Mouse (Mus musculus) midbrain, postnatal 0 days (tissue): ENCODE results near the gene Aph1a. TPM values are rescaled to one million over a fixed set of nuclear protein-coding genes. Genes with fewer than 3 reads are reported as not detected.
A peak's percentile ranks its signal among the peaks of the same experiment; 100 is the strongest.

Experiments
- ATAC-seq: fragments of 200-750 bp; cut with Nextera tagmentation; 2 replicates; pipeline ENCODE4 v1.8.0; 2017; ENCODE audit warnings: moderate number of reproducible peaks, mild to moderate bottlenecking, moderate TSS enrichment, moderate library complexity; ENCODE audit not compliant: low FRiP score
- DNase-seq: peaks from one replicate; pipeline ENCODE4 v3.0.0-alpha.2; 2015; ENCODE audit warnings: low spot score
- H3K27ac ChIP-seq: fragments of 300-500 bp; sonication (generic); 2 replicates; pipeline ENCODE4 v1.5.1; 2014; ENCODE audit warnings: low read depth, mild to moderate bottlenecking, low read length, mixed read lengths
- H3K27me3 ChIP-seq: fragments of 300-500 bp; sonication (generic); 2 replicates; pipeline ENCODE4 v1.6.1; 2014; ENCODE audit warnings: low read length, control low read depth, mixed read lengths; ENCODE audit not compliant: insufficient read depth
- H3K36me3 ChIP-seq: fragments of 300-500 bp; sonication (generic); 2 replicates; pipeline ENCODE4 v1.6.1; 2014; ENCODE audit warnings: low read length, control low read depth, mixed read lengths; ENCODE audit not compliant: insufficient read depth
- H3K4me1 ChIP-seq: fragments of 300-500 bp; sonication (generic); 2 replicates; pipeline ENCODE4 v1.6.1; 2014; ENCODE audit warnings: mild to moderate bottlenecking, control low read depth, antibody characterized with exemption, low read length, mixed read lengths; ENCODE audit not compliant: insufficient read depth
- H3K4me2 ChIP-seq: fragments of 300-500 bp; sonication (generic); 2 replicates; pipeline ENCODE4 v1.6.1; 2014; ENCODE audit warnings: low read depth, mild to moderate bottlenecking, low read length, mixed read lengths; ENCODE audit not compliant: poor library complexity, severe bottlenecking
- H3K4me3 ChIP-seq: fragments of 300-500 bp; sonication (generic); 2 replicates; pipeline ENCODE4 v1.5.1; 2014; ENCODE audit warnings: low read depth, mild to moderate bottlenecking, low read length, moderate library complexity
- H3K9ac ChIP-seq: fragments of 300-500 bp; sonication (generic); replicated peaks from 2 replicates; pipeline ENCODE4 v1.6.1; 2014; ENCODE audit warnings: mild to moderate bottlenecking, low read length, moderate library complexity, mixed read lengths; ENCODE audit not compliant: poor library complexity, severe bottlenecking
- H3K9me3 ChIP-seq: fragments of 300-500 bp; sonication (generic); 2 replicates; pipeline ENCODE4 v1.6.1; 2016; ENCODE audit warnings: low read length, control low read depth
- CTCF ChIP-seq: IDR thresholded peaks from 2 replicates; pipeline ENCODE4 v1.5.1; 2016; ENCODE audit warnings: antibody characterized with exemption, mild to moderate bottlenecking
- WGBS: fragments of 180-500 bp; shearing (Covaris S2); extraction: QIAGEN DNeasy Blood & Tissue Kit; methylation state at CpG from one replicate; pipeline ENCODE4 v1.1.7; 2014; 5-methylcytosine and 5-hydroxymethylcytosine counted together
- polyA plus RNA-seq: library from polyadenylated mRNA; unstranded; fragments of >200 nt; fragmentation: Nextera tagmentation; extraction: Ambion mirVana; gene quantifications from 2 replicates; pipeline ENCODE4 v1.2.1, GENCODE M21; 2015
- total RNA-seq: library from RNA; depleted of rRNA; stranded (reverse); fragments of >200 nt; gene quantifications from 2 replicates; pipeline ENCODE4 v1.2.3, GENCODE M21; 2014

Gene Aph1a
- total and polyA plus RNA-seq, 2 experiments from 2014 or later: 45.2 to 71.6 TPM

- no peak for TF ChIP-seq CTCF
- H3K9ac ChIP-seq: no peak overlapping the region
- 78% methylated on average over 13 of the region's 13 CpGs for WGBS
- no peak overlapping the region for H3K27ac ChIP-seq
- no peaks in the 10 kb centered on the region for H3K9me3 ChIP-seq
- H3K27me3 ChIP-seq: peaks cover 12% of the 10 kb centered on the region
- ATAC-seq (no peak), DNase-seq (no peak)
- no peak overlapping the region for H3K4me2 ChIP-seq
- no peaks in the 10 kb centered on the region for H3K36me3 ChIP-seq
- H3K4me3 ChIP-seq: no peak overlapping the region
- peaks cover 8% of the 10 kb centered on the region; the same call in 1 of the 2 replicates for H3K4me1 ChIP-seq
Observed at GRCm38 (mm10) chr3:95899800-95900524, 6.2 kb downstream of the Aph1a start.

- WGBS: 68% methylated on average over 9 of the region's 9 CpGs
- TF ChIP-seq CTCF: no peak
- no peak for ATAC-seq
Observed at GRCm38 (mm10) chr3:95901616-95902372, 8.0 kb downstream of the Aph1a start.

GRCm38 (mm10) chr3:95902373-95902625 lies 8.5 kb downstream of the Aph1a start:
- peaks cover 23% of the 10 kb centered on the region for H3K27me3 ChIP-seq
- no peak for TF ChIP-seq CTCF
- no peak overlapping the region for H3K4me3 ChIP-seq
- no peak overlapping the region for H3K4me2 ChIP-seq
- H3K4me1 ChIP-seq: peaks cover 8% of the 10 kb centered on the region; the same call in 1 of the 2 replicates
- H3K36me3 ChIP-seq: no peaks in the 10 kb centered on the region
- no peak for DNase-seq
- no peak for ATAC-seq
- no peak overlapping the region for H3K27ac ChIP-seq
- no peaks in the 10 kb centered on the region for H3K9me3 ChIP-seq
- H3K9ac ChIP-seq: no peak overlapping the region

More at GRCm38 (mm10) chr3:95901616-95902372, 8.0 kb downstream of the Aph1a start:
- no peak for DNase-seq
- H3K27me3 ChIP-seq: peaks cover 19% of the 10 kb centered on the region
- no peaks in the 10 kb centered on the region for H3K36me3 ChIP-seq
- peaks cover 8% of the 10 kb centered on the region; the same call in 1 of the 2 replicates for H3K4me1 ChIP-seq
- H3K4me2 ChIP-seq: no peak overlapping the region
- no peak overlapping the region for H3K4me3 ChIP-seq
- H3K9ac ChIP-seq: no peak overlapping the region
- H3K9me3 ChIP-seq: no peaks in the 10 kb centered on the region
- no peak overlapping the region for H3K27ac ChIP-seq

GRCm38 (mm10) chr3:95902643-95903042 lies 8.9 kb downstream of the Aph1a start:
- no peaks in the 10 kb centered on the region for H3K36me3 ChIP-seq
- no peak for TF ChIP-seq CTCF
- no peak overlapping the region for H3K9ac ChIP-seq
- H3K27me3 ChIP-seq: peaks cover 27% of the 10 kb centered on the region
- H3K4me2 ChIP-seq: no peak overlapping the region
- ATAC-seq (0 out of 2 replicates have a peak, but pooled peaks have one; percentile 42), DNase-seq (no peak)
- peaks cover 8% of the 10 kb centered on the region; the same call in 1 of the 2 replicates for H3K4me1 ChIP-seq
- no peak overlapping the region for H3K27ac ChIP-seq
- no peak overlapping the region for H3K4me3 ChIP-seq
- 31% methylated on average over 6 of the region's 6 CpGs for WGBS
- H3K9me3 ChIP-seq: no peaks in the 10 kb centered on the region

- TF ChIP-seq CTCF: no peak
- peaks cover 27% of the 10 kb centered on the region for H3K27me3 ChIP-seq
- no peak overlapping the region for H3K27ac ChIP-seq
- ATAC-seq: no peak
- peak overlapping the region; percentile 42; the same call in 1 of the 2 replicates for H3K4me2 ChIP-seq
- no peak for DNase-seq
- no peak overlapping the region for H3K9ac ChIP-seq
- H3K36me3 ChIP-seq: no peaks in the 10 kb centered on the region
- H3K4me3 ChIP-seq: peak overlapping the region; percentile 1; the same call in 1 of the 2 replicates
- WGBS: 3% methylated on average over 15 of the region's 15 CpGs
- no peaks in the 10 kb centered on the region for H3K9me3 ChIP-seq
- peaks cover 8% of the 10 kb centered on the region; the same call in 1 of the 2 replicates for H3K4me1 ChIP-seq
Observed at GRCm38 (mm10) chr3:95903753-95904502, 10.2 kb downstream of the Aph1a start.
